Mouse (Mus musculus) neural tube, embryonic 12.5 days (tissue): Measurements from ENCODE around the gene Olfr130. TPM values are rescaled to one million over a fixed set of nuclear protein-coding genes. Genes with fewer than 3 reads are reported as not detected.

Experiments
- ATAC-seq: fragments of 200-750 bp; cut with Nextera tagmentation; 2 replicates; pipeline ENCODE4 v1.8.0; 2017; ENCODE audit warnings: low read depth, mild to moderate bottlenecking, moderate TSS enrichment, moderate library complexity; ENCODE audit not compliant: low FRiP score
- H3K27ac ChIP-seq: fragments of 300-500 bp; sonication (generic); 2 replicates; pipeline ENCODE4 v1.5.1; 2016
- H3K27me3 ChIP-seq: fragments of 300-500 bp; sonication (generic); replicated peaks from 2 replicates; pipeline ENCODE4 v1.6.1; 2016; ENCODE audit warnings: mild to moderate bottlenecking
- H3K36me3 ChIP-seq: fragments of 300-500 bp; sonication (generic); 2 replicates; pipeline ENCODE4 v1.6.1; 2016; ENCODE audit warnings: mild to moderate bottlenecking
- H3K4me1 ChIP-seq: fragments of 300-500 bp; sonication (generic); 2 replicates; pipeline ENCODE4 v1.6.1; 2016
- H3K4me2 ChIP-seq: fragments of 300-500 bp; sonication (generic); replicated peaks from 2 replicates; pipeline ENCODE4 v1.6.1; 2016; ENCODE audit warnings: mild to moderate bottlenecking
- H3K4me3 ChIP-seq: fragments of 300-500 bp; sonication (generic); 2 replicates; pipeline ENCODE4 v1.5.1; 2016
- H3K9ac ChIP-seq: fragments of 300-500 bp; sonication (generic); 2 replicates; pipeline ENCODE4 v1.6.1; 2016; ENCODE audit warnings: mild to moderate bottlenecking
- H3K9me3 ChIP-seq: fragments of 300-500 bp; sonication (generic); 2 replicates; pipeline ENCODE4 v1.6.1; 2016; ENCODE audit warnings: mild to moderate bottlenecking
- WGBS: fragments of 180-500 bp; shearing (Covaris S2); methylation state at CpG from one replicate; pipeline ENCODE4 v1.1.7; 2016; 5-methylcytosine and 5-hydroxymethylcytosine counted together
- polyA plus RNA-seq: library from polyadenylated mRNA; unstranded; fragments of >200 nt; fragmentation: Nextera tagmentation; extraction: Ambion mirVana; gene quantifications from 2 replicates; pipeline ENCODE4 v1.2.1, GENCODE M21; 2016

Olfr130 gene
- polyA plus RNA-seq, result not detected in 2 replicates

DNA sequence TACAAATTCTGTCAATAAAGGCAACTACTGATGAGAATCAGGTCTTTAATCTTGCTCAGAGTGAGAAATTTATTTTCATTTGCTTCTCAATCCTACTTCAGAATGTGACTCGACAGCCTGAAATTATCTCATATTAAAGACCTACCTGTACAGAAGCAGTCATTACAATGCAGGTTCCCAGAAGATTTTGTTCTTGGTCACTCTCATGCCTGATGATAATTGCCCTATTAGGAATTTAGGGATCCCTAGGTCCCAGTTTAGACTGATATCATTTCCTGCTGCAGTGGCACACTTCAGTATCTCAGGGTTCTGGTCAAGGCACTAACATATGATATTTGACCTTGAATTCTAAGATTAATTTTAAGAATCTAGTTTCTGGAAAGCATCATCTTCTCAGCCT is at the start of gene Olfr130:
Gene Olfr130, plus strand, starts transcription at position 301 of the 400 bp plus-strand sequence.
- no peak within 1 kb of the TSS for H3K4me3 ChIP-seq
- ATAC-seq, result no peak
- no peak within 1 kb of the TSS for H3K9ac ChIP-seq
- H3K36me3 ChIP-seq, result no peaks in the 10 kb centered on the region
- no peak within 1 kb of the TSS for H3K4me2 ChIP-seq
- no peaks in the 10 kb centered on the region for H3K9me3 ChIP-seq
- 89% methylated on average over 1 of the region's 1 CpGs for WGBS
- no peak within 1 kb of the TSS for H3K27ac ChIP-seq
- no peaks in the 10 kb centered on the region for H3K4me1 ChIP-seq
- no peaks in the 10 kb centered on the region for H3K27me3 ChIP-seq

DNA sequence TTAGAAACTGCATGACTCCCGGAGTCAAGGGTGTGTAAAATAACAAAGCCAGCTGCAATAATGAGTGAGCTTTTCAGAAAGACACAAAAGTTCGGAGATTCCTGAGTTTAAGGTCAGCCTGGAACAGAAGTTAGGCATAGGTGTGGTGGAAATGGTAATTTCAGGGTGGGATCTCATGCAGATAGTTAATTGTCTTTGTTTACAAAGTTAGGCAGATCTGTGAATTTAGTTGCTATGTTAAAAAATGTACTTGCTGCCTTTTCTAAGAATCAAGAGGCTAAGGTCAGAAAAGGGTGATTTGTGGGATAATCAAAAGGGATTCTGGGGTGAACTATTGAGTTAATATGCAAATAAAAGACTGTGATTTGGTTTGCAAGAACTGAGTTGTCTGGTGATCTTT is 47.4 kb upstream of the Olfr130 start:
- H3K4me2 ChIP-seq, result no peak overlapping the region
- H3K27me3 ChIP-seq, result no peaks in the 10 kb centered on the region
- H3K9me3 ChIP-seq, result no peaks in the 10 kb centered on the region
- ATAC-seq, result no peak
- H3K9ac ChIP-seq, result no peak overlapping the region
- H3K27ac ChIP-seq, result no peak overlapping the region
- 78% methylated on average over 2 of the region's 2 CpGs for WGBS
- H3K4me3 ChIP-seq, result no peak overlapping the region
- no peaks in the 10 kb centered on the region for H3K36me3 ChIP-seq
- no peaks in the 10 kb centered on the region for H3K4me1 ChIP-seq

DNA sequence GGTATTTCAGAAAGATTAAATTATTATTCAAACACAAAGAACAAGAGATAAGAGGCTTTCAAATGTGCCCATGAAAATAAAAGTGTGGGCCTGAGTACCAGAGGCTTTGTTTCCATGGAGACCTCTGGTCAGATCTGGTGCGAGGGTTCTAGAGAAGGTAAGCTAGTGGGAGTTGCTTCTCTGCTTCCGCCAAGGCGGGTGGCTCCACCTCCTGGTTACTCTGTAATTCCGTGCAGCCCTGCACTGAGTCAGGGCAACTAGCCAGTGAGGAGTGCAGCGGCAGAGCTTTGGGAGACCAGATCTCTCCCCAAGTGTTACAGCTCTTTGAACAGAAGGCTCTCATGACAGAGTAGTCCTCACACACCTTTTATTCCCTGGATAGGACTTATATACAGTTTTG is 37.4 kb upstream of the Olfr130 start:
- H3K27me3 ChIP-seq, result no peaks in the 10 kb centered on the region
- H3K4me1 ChIP-seq, result no peaks in the 10 kb centered on the region
- H3K4me2 ChIP-seq, result no peak overlapping the region
- H3K4me3 ChIP-seq, result no peak overlapping the region
- no peak overlapping the region for H3K27ac ChIP-seq
- H3K9me3 ChIP-seq, result no peaks in the 10 kb centered on the region
- no peak overlapping the region for H3K9ac ChIP-seq
- no peak for ATAC-seq
- no peaks in the 10 kb centered on the region for H3K36me3 ChIP-seq
- WGBS, result 36% methylated on average over 5 of the region's 5 CpGs

DNA sequence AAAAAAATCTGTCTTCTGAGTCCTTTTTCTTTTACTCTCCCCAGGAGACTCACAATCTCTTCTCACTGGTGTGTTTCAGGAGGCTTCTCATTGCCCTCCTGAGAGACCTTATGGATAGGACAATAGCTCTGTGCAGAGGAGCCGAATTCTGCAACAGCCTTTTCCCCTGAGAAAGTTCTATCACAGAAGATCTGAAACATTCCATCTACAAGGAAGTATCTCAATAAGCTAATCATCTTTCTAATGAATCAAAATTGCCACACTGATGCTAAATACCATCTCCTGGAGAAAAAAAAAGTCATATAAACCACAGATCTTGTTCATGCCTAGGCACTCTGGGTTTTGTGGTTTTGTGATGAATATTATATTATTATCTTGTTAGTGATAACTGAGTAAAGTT is 3.7 kb upstream of the Olfr130 start, which contains the start of gene Olfr129:
Gene Olfr129, minus strand, starts transcription at position 101 of the 400 bp plus-strand sequence.
- ATAC-seq, result no peak
- H3K9ac ChIP-seq, result no peak within 1 kb of the TSS
- no peaks in the 10 kb centered on the region for H3K9me3 ChIP-seq
- H3K36me3 ChIP-seq, result no peaks in the 10 kb centered on the region
- H3K27me3 ChIP-seq, result no peaks in the 10 kb centered on the region
- H3K4me3 ChIP-seq, result no peak within 1 kb of the TSS
- 70% methylated on average over 1 of the region's 1 CpGs for WGBS
- H3K27ac ChIP-seq, result no peak within 1 kb of the TSS
- no peaks in the 10 kb centered on the region for H3K4me1 ChIP-seq
- H3K4me2 ChIP-seq, result no peak within 1 kb of the TSS

DNA sequence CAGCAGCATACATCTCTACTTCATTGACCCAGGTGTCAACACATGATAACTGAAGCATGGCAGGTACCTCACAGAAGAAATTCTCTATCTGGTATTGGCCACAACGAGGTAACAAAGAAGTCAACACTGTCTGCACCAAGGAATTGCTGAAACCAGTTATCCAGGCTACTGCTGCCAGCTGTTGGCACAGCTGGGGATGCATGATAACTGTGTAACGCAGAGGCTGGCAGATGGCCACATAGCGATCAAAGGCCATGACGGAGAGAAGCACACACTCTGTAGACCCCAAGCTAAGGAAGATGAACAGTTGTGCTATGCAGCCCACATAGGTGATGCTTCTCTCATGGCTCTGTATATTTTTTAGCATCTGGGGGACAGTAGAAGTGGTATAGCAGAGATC is 18.6 kb downstream of the Olfr130 start:
- WGBS, result 90% methylated on average over 4 of the region's 4 CpGs
- H3K9me3 ChIP-seq, result no peaks in the 10 kb centered on the region
- H3K9ac ChIP-seq, result no peak overlapping the region
- no peak for ATAC-seq
- no peaks in the 10 kb centered on the region for H3K27me3 ChIP-seq
- no peaks in the 10 kb centered on the region for H3K4me1 ChIP-seq
- no peaks in the 10 kb centered on the region for H3K36me3 ChIP-seq
- H3K4me3 ChIP-seq, result no peak overlapping the region
- no peak overlapping the region for H3K27ac ChIP-seq
- H3K4me2 ChIP-seq, result no peak overlapping the region

DNA sequence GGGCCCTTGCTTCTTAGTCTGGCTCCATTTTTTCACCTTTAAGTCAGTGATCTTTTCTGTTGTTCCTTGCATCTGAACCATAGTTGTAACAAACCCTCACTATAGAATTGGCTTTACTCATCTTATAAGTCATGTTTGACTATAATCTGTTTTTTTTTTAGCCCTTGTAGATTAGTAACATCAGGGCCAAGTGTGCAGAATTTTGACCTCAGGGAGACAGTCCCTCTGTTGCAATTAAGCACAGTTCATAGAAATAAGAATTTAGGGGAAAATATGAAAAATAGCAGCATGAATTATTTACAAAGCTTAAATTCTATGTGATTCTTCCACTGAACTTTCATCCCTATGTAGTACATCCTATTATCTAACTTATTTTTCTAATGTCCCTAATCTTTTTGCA is 24.9 kb downstream of the Olfr130 start, which contains the start of gene Olfr131:
Gene Olfr131, minus strand, starts transcription at position 101 of the 400 bp plus-strand sequence.
- Histone ChIP-seq H3K27ac (no peak within 1 kb of the TSS), H3K4me3 (no peak within 1 kb of the TSS), H3K36me3 (no peaks in the 10 kb centered on the region), H3K4me2 (no peak within 1 kb of the TSS), H3K27me3 (no peaks in the 10 kb centered on the region), H3K4me1 (no peaks in the 10 kb centered on the region), H3K9me3 (no peaks in the 10 kb centered on the region), H3K9ac (no peak within 1 kb of the TSS)
- no peak for ATAC-seq

Other genes with a start within 250 kb of the Olfr130 start
- gene Olfr125, start 231.0 kb upstream of the Olfr130 start, polyA plus RNA-seq, result not detected in 2 replicates
- not detected in 2 replicates for gene Olfr126, start 216.4 kb upstream of the Olfr130 start, polyA plus RNA-seq
- not detected in 2 replicates for gene Olfr127, start 163.5 kb upstream of the Olfr130 start, polyA plus RNA-seq
- gene Olfr128, start 143.4 kb upstream of the Olfr130 start, polyA plus RNA-seq, result not detected in 2 replicates
- gene Olfr761, start 110.8 kb upstream of the Olfr130 start, polyA plus RNA-seq, result not detected in 2 replicates
- not detected in 2 replicates for gene Olfr129, start 3.8 kb upstream of the Olfr130 start, polyA plus RNA-seq
- not detected in 2 replicates for gene Olfr131, start 24.8 kb downstream of the Olfr130 start, polyA plus RNA-seq
- not detected in 2 replicates for gene Olfr132, start 70.6 kb downstream of the Olfr130 start, polyA plus RNA-seq
- gene Olfr133, start 81.4 kb downstream of the Olfr130 start, polyA plus RNA-seq, result not detected in 2 replicates
- gene Olfr134, start 107.5 kb downstream of the Olfr130 start, polyA plus RNA-seq, result not detected in 2 replicates
- gene Olfr135, start 140.4 kb downstream of the Olfr130 start, polyA plus RNA-seq, result not detected in 2 replicates
- not detected in 2 replicates for gene Olfr138, start 197.1 kb downstream of the Olfr130 start, polyA plus RNA-seq
- not detected in 2 replicates for gene Olfr137, start 243.6 kb downstream of the Olfr130 start, polyA plus RNA-seq